Mouse (Mus musculus) left cerebral cortex, adult 11 months (tissue): ENCODE data around the gene Fbxo39.

ENCODE experiments used
- DNase-seq: peaks from one replicate; pipeline ENCODE4 v3.0.0; 2022; ENCODE audit warnings: low spot score

Fbxo39 gene

DNA sequence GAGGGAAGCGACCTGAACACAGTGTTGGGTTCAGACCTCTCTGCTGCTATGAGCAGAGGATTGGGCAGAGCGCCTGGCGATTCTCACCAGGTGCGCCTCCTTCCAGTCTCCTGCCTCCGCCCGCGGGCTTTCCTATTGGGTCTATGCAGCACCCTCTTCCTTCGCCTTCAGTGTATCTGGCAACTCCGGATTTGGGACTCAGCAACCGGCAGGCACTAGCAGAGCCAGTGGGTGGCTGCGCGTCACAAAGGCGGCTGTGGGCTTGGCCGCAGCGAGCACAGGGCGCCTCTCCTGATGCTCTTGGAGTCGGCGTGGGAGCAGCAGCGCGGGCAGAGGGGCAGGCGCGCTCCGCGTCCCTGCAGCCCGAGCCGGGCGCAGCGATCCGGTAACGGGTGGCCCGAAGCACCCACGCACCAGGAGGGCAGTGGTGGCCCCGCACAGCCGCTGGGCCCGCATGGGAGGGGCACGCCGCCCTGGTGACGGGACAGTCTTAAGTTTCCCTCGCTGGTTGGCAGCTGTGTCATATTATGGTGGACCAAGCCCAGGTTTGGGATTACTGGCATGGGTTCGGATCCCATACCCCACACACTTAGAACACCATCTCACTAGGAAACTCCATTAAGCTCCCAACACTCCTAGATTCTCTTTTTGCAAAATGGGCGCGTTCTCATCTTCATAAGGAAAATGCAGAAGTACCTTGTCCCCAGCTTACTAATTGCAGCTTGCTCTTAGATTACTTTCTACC, at the start of gene Fbxo39:
Gene Fbxo39, plus strand, starts transcription at position 294 of the 745 bp plus-strand sequence.
- no peak for DNase-seq

DNA sequence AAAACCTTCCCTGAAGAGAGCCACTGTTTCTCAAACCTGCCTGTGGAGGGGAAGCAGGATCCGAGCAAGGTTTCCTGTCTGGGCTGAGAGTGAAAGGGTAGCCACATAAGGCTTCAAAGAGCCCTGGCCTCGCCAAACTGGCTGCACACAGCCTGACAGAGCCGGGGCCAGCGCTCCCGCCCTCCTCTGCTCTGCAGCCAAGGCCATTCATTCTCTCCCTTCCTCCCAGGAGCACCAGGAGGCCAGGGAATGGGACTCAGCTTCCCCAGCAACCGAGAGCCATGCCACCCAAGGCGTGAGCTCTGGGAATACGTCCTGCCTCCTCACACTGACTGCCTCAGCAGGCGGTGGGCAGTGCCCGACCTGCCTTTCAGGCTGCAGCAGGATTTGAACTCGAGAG, 48.8 kb upstream of the Fbxo39 start:
- no peak for DNase-seq

DNA sequence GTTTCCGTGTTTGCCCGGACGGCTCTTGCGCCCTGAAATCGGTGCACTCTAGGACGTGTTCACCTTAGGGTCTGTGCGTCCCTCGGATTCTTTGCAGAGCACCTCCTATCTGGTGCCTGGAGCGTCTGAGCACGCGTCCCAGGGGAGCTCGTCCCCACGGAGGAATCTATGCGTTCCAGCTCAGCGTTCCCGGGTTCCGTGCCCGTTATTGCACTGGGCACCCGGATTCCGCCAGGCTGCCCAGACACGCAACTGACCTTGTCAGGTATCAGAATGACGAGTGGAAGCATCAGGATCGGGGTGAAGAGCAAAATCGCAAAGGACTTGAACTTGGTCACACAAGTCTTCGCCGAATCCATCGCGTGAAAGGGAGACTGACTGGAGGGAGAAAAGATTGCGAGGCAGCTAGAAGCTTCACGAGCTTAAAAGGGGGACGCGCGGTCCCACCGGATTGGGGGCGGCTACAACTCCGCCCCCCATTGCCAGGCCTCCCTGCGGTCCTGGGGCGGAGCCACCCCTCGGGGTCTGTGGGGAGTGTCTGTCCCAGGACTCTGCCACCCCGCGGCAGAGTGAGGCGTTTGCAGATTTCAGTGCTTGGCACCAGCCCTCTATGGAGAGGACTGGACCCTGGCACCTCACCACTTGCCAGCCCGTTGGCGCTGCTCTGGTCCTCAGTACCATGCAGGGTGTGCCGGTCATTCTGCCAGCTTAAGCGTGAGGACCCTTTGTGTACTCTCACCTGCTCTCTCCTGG, 47.9 kb upstream of the Fbxo39 start:
- DNase-seq, result peak; percentile 37

DNA sequence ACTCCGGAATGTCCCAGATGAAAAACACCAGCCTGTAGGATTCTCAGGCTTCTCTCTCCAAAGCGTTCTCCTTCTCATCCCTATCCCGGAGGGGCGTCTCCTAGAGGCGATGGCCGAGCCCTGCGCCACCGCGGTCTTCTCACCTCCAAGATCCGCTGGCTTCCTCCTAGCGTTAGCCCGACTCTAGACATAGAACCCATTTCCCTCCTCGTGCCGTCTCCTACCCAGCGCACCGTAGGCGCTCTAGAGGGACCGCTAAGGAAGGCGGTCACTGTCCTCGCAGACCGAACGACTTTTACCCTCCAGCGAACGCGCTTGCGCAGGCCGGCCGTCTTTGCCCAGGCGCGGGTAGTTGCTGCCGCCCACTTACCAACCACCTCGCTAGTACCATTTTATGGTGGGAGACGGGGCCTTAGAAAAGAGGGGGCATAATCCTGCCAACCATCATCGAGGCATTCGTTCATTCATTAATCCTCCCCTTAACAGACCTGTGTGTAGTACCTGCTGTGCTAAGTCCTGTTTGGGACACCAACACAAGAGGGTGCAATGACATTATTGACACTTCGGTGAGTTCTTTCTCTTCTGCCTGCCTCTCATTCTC, 47.2 kb upstream of the Fbxo39 start, which contains the start of gene Slc13a5:
Gene Slc13a5, minus strand, starts transcription at position 263 of the 601 bp plus-strand sequence.
- no peak for DNase-seq

DNA sequence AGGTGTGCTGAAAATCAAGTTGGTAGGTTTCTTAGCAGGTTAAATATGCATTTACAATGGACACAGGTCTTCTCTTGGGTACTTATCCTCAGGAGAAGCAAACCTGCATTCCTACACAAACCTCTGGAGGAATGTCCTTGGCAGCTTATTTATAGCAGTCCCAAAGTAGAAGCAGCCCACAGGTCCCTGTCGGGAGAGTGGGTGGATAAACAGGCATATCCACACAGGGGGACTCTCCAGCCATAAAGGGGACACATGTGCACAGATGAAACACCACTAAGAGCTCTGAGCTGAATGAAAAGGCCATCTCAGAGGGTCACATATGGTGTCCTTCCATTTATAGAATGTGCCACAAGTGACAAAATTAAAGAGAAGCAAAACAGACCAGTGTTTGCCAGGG, 42.5 kb upstream of the Fbxo39 start:
- DNase-seq, result no peak

DNA sequence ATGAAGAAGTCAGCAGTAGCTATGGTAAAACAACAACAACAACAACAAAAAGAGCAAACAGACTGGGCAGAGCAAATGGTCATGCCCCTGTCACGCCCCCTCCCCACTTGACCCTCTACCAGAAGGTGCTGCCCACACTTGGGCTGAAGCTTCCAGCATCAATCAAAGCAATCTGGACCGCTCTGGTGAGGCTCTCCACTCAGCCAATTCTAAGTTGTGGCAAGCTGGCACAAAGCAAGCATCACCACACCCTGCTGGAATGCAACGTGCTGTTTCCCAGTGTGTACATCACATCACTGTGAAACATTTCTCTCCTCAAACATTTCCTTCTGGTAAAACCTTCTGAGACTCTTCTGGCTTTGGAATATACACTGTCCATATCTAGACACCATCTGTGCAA, 40.9 kb upstream of the Fbxo39 start:
- DNase-seq, result no peak

DNA sequence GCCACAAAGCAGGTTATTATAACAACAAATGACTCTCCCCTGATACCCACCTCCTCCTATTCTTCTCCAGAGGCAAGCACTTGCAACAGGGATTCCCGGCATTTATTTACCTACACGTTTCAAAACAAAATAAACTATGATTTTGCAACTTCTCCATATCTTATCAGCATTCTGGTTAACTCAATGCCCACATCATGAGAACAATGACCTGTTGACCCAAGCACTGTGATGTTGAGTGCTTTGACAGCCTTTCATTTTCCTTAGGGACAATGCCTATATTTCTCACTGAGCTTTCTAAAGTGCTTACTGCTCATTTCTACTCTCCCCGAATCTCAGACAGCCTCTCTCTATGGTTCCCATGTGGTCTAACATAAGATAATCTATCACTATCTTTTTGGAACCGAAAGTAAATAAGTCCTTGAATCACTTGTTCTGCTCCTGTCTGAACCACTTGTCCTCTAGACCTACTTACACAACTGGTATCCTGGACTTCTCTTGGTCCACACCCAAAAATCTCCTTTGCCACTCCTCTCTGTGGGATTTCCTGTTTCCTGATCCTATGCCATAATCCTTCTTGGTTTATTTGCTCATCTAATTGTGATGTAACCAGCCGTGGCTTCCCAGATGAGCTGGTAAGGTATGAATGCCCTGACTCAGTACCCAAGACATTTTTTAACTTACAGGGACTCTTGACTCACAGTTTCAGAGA, 32.9 kb upstream of the Fbxo39 start:
- no peak for DNase-seq

DNA sequence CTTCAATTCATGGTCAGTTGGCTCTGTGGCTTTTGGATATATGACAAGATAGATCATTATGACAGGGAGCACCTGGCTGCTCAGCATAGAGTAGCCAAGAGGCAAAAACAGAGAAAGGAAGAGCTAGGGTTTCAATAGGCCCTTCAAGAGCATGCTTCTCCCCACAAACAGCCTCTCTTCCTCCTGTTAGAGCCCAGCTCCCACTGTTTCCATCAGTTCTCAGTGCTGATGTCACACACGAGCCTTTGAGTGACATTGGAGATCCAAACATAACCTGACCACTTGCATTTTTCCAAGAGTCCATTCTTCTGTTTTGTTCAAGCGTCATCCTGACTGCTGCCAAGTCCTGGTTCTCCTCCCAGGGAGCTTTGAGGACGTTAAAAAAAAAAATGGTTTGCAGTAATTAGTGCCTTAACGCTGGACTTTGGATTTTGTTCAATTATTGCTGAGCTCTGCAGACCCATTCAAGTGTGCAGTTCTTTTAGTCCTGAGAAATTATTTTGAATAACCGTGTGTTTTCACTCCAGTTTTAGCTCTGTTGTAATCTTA, 32.3 kb upstream of the Fbxo39 start:
- DNase-seq, result no peak

DNA sequence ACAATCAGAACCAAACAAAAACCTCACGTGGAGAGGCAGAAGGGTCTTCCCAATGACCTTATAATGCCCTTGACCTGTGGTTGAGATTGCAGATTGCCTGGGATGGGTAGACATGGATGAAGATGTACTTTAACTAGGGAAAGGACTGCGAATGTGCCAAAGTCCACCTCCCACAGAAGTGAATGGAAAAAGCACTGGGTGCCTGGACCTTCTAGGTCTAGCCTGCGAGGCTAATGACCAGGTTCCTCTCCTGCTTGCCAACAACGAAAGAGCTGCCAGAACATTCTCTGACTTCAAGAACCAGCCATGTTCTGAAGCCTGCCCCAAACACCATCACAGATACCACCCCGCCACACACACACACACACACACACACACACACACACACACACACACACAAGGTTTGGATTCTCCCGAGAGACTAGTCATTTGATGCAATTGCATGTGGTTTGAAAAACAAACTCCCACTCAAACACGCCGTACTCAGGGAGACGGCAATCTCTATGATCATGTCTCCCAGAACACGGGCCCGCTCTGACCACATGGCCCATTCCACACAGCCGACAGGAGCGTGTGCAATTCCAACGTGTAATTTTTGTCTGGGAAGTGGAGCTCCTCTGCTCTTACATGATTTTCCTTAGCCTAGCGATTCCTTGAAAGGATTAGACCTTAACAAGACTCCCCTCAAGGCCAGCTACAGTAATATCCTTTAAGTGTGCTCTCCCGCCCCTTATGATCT, 30.6 kb upstream of the Fbxo39 start:
- no peak for DNase-seq

DNA sequence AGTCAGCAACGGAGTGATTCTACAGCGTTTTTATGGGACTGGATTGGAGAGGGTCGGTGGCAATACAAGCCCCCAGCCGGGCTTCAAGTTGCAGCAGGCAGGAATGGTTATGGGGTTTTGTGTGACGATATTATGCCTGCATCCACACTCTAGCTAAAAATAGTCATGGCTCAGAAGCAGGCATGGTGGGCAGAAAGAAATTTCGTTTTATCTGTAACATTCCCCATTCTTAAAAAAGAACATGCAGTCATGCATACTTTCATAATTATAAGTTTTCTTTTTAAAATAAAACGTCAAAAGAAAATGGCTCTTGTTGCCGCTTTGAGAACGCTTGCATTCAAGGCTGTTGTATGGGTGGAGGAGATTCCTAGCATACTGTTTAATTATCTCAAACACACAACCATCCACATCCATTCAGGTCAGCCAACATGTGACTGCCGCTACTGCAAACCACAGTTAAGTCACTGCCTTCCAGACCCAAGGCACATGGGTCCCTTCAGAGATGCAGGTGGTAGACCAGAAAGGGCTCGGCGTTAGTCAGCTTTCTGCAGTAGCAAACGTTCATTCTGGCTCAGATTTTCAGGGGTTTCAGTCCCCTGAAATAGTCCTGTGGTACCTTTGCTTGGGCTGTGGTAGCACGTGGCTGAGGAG, 29.6 kb upstream of the Fbxo39 start:
- no peak for DNase-seq

DNA sequence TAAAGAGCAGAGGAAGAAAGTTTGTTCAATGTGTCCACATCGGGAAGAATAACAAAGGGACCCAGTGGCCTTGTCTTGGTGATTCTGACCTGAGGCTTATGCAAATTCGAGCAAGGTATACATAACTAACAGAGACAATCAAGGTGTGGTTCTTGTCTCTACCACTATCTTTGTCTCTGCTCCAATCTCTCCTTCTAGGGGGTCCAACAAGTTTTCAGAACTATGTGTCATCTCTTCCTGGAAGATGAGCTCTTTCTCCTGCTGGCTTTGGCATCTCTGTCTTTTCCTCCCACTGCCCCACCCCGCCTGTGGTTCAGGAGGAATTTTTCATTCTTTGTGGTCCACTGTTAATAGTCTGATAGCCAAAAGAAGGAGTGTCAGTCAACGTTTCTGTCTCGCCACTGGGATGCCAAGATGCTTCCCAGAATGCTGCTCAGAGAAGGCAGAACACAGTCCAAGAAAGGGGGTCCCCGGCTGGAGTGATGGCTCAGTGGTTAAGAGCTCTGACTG, 28.2 kb upstream of the Fbxo39 start:
- no peak for DNase-seq

DNA sequence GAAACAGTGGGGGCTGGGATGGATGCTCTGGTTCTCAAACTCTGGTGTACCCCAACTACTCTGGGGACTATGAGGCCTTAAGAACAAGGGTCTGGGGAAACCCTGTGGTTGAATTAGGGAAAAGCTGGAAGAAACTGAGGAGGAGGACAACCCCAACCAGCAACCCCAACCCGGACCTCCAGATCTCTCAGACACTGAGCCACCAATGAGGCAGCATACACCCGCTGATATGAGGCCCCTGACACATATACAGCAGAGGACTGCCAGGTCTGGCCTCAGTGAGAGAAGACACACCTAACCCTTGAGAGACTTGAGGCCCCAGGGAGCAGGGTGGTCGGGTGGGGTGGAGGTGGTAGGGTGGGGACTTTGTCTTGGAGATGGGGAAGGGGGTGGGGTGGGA, 27.6 kb upstream of the Fbxo39 start:
- DNase-seq, result no peak

DNA sequence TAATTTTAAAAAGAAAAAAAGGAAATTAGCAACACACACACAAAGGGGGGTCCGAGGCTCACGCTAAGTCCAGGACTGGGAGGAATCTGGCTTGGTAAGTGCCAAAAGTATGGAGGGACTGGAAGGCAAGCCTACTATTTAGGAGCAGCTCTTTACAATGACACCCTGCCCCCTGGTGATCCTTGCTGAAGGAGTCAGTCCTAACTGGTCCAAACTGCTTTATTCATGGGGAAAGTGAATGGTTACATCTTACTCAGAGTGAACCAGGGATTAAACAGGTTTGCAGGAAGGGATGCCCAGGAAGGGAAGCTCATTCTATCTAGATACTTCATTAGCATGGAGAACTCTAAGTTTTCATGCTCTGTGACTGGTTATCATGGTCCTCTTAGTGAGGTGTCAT, 27.1 kb upstream of the Fbxo39 start:
- no peak for DNase-seq

DNA sequence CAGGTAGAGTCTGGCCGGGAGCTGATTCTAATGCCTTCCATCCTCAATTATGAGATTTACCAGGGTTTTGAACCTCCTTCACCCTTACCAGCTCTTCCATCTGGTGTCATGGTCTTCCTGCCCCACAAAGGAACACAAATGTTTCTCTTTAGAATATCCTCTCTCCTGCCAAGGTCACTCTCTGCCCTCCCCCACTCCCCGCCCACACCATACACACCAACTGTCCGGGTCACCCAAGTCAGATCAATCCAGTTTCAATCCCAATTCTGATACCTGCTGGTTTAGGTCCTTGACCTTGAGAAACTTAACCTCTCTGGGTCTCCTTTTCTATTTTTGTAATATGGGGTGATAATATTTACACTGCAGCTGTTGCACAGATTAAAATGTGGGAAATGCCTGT, 26.7 kb upstream of the Fbxo39 start:
- DNase-seq, result no peak

DNA sequence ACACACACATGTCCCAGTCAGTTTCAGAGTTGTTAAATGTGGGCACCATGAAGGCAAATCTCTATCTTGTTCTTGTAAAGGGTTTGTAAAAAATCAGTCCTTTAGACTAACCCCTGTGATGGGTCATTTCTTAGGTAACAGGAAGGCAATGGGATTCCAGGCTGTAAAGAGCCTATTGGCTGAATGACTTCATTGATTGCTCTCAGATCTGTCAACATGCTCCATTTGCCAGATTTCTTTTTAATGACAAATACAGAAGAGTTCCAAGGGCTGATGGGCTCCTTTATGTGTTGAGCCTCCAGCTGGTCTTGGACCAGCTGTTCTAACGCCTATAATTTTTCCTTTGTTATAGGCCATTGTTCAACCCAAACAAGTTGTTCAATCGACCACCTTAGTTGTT, 21.1 kb upstream of the Fbxo39 start:
- no peak for DNase-seq

DNA sequence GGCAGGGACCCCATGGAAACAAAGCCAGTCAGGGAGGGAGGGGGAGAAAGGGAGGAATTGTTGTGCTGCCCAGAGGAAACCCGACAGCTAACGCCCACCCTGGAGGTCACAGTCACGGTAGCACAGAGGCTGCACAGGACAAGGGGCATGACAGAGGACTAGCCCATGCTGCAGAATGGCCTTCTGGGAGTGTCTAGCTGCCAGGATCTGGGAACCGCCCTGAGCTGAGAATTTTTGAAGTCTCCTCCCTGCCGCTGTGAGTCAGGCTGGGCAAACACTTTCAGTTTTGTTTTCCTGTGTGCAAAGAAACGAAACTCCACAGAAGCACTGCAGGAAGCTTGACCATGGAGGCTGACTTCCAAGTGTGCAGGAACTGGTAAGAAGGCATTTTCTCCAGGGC, 12.9 kb upstream of the Fbxo39 start, which contains the start of gene Xaf1:
Gene Xaf1, plus strand, starts transcription at position 296 of the 400 bp plus-strand sequence.
- DNase-seq, result no peak

DNA sequence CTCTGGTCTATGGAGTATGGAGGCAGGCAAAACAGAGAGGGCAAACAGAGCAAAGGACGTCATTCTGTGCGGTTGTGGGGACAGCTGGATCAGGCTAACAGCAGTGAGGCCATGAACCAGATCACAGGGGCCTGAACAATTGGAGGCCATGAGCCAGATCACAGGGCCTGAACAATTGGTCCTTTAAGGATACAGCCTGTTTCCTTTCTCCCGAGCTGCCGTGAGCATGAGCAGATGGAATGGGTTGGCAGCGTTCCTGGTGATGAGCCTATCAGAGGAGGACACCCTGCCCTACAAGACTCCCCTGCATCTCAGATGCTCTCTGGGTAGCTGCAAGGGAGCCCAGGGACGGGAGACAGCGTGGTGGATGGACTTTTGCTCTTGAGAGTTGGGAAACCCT, 12.0 kb upstream of the Fbxo39 start:
- DNase-seq, result peak; percentile 66

DNA sequence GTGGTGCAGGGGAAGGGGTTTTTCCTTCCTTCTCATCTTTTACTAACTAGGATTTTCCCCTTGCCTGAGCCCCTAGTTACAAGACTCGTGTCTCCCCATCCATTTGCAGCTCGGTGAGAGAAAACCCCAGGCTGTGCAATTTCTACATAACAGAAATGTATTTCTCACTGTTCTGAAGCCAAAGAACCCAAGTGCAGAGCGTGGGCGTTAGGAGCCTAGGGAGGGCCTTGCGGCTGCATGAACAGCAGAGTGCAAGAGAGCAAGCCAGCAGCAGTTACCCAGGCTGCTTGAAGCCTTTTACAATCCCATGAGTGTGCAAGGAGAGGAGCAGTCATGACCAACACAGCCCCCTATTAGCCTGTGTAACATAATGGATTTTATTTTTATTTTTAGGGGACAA, 6.8 kb upstream of the Fbxo39 start:
- DNase-seq, result no peak

DNA sequence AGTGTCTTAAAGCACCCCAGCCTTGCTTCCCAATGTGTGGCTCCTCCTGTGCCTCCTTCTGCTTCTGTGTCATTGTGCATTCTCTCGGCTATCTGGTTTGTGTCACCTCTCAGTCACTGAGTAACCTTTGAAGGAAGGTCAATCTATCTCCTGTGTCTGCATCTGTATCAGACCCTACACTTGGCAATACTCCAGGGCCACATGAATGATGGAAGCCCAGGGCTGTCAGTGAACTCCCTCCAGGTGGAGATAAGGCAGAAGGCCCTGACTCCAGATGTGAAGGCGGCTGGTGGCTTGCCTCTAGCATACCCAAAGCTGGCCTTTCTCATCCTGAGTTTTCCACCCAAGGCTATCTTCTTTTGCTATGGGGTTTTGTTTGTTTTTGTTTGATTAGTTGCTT, 5.3 kb upstream of the Fbxo39 start:
- no peak for DNase-seq

DNA sequence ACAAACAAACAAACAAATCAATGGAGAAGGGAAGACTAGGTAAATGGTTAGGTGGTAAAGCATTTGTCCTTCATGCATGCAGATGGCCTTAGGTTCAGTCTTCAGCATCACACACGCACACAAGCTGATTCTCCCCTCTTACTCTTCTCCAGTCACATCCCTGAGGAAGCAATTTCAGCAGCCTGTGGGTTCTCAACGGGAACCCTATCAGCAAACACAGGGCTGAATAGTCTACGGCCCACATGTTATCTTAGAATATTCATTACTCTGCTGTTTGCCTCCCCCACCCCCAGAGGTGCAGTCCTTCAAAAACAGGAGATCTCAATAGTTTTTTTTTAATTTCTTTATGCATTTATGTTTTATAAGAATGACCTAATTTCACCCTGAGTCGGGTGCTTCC, 3.8 kb upstream of the Fbxo39 start:
- DNase-seq, result no peak
